Mouse (Mus musculus) cerebellum, adult 18-20 months (tissue): ENCODE data around the gene Cpsf4.
A peak's percentile ranks its signal among the peaks of the same experiment; 100 is the strongest.
"Not testable (repeated sequence)": the region's sequence is repeated elsewhere in the genome, so short reads cannot be mapped to it uniquely, and the experiment has no call there.

Experiments
- DNase-seq, 2 experiments: peaks; one replicate each; pipeline ENCODE4 v3.0.0; 2021

Gene Cpsf4

DNA sequence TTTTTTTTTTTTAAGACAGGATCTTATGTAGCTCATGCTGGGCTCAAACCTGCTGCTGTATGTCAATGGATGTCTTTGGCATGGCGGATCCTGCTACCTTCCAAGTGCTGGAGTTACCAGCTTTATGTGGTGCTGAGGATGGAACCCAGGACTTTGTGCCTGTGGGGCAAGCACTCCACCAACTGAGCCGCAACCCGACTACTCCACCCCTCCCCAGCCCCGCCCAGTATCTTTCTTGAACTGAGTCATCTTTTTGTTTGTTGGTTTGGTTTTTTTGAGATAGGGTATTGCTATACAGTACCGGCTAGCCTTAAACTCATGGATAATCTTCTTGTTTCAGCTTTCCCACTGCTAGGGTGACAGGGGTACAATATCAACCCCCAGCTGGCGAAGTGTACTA lies 22.4 kb downstream of the Cpsf4 start:
- no peak for DNase-seq

DNA sequence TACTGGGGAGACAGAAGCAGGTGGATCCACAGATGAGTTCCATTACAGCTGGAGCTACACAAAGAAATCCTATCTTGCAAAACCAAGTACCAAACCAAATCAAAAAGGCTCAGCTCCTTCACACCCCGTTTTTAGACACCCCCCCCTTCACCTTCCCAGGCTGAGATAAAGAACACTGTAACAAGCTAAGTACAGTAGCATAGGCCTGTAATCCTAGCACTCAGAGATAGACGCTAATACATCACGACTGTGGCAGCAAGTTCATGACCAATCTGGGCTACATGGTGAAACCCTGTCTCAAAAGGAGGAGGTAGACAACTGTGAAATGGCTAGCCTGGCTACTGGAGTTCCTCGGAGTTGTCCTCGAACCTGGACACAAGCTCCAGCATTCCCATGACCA lies 23.4 kb downstream of the Cpsf4 start:
- no peak for DNase-seq

DNA sequence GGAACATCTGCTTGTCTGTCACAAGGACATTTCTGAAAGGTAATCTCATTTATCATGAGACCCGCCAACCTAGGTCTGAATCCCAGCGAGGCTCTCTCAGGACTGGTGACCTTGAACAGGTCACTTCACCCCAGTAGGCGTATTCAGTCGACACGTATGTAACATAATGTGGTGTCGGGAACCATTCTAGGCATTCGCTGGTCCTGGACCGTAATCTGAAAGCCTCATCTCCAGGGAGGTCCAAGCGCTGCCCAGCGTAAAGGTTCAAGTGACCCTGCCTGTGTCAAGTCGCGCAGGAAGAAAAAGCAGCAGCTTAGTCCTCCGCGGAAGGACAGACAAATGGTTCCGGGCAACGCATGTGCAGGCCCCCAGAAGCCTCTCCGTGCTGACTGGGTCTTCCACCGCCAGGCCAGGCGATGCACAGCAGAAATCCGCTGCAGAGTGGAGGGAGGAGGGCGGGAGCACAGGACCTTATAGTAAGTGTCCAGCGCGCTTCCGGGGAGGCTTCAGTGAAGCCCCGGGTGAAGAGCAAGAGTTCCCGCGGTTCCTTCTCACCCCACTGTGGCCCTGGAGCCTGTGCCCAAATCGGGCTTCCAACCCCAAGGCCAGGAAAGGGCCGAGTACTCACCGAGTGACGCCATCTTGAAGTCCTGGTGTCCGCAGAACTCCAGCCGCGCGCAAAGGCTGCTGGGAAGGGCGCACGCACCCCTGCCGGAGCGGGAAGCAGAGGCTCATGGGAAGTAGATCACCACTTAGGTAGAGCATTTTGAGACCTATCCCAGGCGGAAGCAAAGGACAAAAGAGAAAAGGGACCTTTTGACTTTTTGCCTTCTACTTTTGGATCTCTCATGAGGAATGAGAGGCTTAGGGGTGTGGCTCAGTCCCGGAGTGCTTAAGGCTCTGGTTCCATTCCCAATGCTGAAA lies 24.1 kb downstream of the Cpsf4 start:
- peak; percentile 95 for DNase-seq

DNA sequence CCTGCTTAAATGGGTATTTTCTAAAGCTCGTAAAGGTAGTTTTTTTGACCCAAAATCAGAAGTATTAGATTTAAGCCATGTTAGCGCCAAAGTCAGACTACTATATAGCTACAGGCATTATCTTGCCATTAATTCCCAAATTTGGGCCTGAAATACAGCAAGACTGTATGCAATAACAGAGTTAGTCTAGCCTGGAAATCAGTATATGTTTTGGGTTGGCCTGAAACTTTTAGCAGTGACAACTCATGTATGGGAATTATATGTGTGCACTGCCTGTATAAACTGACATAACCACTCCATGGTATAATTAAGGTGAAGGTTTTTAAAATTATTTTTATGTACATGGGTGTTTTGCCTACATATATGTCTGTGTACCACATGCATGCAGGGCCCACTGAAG lies 24.9 kb downstream of the Cpsf4 start, which contains the start of gene Atp5j2:
TSS of gene Atp5j2 (minus strand) at position 101 of the 400 bp plus-strand sequence.
- no peak for DNase-seq

DNA sequence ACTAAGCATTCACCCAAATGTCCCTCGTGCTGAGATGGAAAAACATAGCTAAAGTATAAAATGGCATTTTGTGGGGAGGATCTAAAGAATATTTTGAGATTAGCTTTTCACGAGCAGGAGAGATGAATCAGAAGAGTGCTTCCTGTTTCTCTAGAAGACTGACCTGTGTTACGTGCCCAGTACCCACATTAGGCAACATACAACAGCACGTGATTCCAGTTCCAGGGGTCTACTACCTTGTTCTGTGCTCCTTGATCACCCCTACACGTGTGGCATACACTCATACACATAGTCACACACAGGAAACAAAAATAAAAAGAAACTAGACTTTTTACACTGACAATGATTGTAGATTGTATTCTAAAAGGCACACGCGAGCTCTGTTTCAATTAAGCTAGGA lies 33.4 kb downstream of the Cpsf4 start:
- DNase-seq: no peak

DNA sequence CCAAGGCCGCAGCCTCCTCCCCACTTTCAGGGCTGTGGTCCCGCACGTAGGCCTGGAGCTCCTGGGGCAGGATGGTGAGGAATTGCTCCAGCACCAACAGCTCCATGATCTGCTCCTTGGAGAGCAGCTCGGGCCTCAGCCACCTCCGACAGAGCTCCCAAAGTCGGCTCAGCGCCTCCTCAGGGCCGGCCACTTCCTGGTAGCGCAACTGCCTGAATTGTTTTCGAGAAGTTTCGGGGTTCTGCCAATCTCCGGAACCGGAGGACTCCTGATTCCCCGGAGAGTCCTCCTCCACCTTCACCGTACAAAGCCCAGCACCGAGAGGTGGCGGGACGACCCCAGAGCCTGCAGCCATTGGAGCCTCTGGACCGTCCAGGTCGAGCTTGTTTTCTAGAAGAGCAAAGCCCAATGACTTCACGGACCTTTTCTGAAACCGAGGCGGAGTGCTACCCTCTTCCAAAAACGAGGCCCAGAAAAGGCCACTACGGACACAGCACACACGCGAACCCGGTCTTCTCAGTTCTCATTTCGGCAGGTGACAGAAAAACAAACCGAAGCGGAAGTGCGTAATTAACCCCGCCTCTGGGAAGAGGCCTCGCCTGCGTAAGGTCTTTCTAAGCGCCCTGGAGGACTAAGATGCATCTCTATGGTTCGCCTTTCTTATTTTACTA lies 34.4 kb downstream of the Cpsf4 start, which contains the start of gene Zkscan14:
TSS of gene Zkscan14 (minus strand) at position 548 of the 671 bp plus-strand sequence.
- peak; percentile 80 to 85 for DNase-seq

DNA sequence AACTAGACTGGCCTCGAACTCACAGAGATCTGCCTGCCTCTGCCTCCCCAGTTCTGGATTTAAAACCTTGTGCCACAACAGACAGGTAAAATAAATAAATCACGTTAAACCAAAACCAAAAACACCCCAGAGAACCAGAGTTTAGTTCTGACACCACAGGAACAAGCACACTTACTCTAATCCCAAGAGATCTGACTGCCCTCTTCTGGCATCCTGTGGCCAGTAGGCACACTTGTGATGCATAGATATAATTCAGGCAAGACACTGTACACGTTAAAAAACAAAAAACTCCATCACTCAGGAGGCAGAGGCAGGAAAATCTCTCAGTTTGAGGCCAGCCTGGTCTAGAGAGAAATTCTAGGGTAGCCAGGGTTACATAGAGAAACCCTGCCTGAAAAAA lies 35.4 kb downstream of the Cpsf4 start:
- no peak for DNase-seq

DNA sequence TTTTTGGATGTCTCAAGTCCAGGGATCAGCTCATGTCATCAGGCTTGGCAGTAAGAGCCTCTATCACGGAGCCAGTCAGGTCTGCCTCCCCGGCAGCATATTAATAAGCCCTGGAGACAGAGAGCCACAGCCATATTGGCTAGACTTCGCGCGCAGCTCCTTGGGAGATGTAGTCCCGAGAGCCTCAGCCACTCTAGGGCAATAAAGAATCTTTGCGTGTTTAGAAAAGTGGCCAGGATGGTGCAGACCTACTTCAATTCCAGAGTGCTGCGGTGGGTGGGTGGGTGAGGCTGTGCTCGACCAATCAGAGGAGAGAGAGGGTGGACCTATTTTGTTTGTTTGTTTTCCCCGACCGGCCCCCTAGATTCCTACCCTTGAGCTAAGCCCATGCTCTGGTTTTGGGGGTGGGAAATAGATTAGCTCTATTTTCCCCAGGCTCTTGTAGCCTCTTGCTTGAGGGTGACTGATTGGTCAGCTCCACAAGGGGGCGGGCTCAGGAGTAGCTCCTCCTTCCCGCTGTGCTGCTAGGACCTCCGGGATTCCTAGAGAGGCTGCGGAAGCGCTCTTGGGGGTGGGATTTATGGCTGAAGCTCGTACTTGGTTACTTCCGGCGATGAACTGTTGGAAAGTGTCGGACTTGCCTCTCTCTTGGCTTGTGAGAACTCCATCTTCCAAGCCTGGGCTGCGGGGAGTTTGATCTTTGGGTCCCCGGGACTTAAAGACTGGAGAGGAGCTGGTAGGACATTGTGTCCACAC lies 37.1 kb downstream of the Cpsf4 start, which contains the start of gene Zkscan5:
TSS of gene Zkscan5 (plus strand) at position 627 of the 756 bp plus-strand sequence.
- peak; percentile 97 to 99 for DNase-seq

DNA sequence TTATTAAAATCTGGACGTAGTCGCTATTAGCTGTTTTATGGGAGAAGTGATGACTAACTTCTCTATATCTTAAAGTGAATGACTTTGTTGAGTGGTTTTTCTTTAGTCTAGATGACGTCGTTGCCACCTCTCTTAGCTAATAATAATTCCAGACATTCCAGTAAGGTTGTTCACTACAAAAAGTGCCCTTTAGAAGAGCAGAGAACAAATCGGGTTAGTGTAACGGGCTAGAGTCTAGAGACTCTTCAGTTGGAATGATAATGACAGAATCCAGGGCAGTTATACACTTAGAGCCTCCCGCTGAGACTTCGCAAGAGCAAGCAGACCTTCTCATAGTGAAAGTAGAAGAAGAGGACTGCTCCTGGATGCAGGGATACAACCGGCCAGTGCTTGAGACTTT lies 38.0 kb downstream of the Cpsf4 start:
- no peak for DNase-seq

DNA sequence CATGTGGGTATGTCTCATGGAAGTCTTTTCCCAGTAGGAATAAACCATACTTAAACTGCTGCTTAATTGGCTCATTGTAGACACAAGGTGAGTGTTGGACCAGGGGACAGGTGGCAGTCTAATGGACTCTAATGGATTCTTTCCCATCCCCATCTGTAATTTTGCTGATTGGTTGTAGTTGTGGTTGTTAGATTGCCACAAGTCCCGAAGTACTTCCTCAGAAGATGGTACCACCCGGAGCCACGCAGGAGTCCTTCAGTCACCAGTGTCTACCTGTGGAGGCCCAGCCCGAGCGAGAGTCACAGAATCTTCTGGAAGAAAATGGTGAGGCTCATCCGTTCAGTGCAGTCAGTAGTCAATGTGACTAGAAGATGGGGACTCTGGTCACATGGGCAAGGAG lies 40.4 kb downstream of the Cpsf4 start:
- no peak for DNase-seq

DNA sequence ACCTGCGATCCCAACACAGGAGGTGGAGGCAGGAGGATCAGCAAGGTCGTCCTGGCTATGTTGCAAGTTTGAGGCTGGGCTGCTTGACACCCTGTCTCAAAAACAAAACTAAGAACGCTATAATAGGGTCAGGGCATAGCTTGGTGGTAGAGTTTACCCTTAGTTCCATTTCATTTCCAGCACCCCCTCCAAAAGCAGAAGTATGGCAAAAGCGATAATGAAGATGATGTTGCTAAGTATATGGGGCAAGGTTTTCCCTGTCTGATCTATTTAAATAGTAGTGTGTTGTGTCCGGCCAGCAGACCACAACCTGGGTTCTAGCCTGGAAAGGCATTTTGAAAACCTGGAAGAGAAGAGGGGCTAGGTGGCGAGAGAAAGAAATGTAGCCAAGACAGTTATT lies 40.9 kb downstream of the Cpsf4 start:
- DNase-seq: no peak

DNA sequence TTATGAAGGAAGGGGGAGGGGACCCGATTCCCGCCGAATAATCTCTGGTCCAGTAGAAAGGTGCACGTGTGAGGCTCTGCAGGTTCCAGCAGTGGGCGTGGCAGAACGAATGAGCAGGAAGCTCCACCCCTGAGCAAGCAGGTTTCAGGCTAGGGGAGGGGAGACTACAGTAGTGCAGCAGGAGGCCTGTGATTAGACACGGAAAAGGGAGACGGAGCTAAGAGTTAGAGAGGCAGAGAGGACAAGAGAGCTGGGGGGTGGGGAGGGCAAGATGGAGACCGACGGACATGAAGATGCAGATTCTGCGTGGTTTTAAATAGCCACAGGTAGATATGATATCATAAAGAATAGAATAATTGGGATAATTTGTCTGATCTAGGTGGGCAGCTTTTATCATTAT lies 41.4 kb downstream of the Cpsf4 start:
- DNase-seq: not testable (repeated sequence)

DNA sequence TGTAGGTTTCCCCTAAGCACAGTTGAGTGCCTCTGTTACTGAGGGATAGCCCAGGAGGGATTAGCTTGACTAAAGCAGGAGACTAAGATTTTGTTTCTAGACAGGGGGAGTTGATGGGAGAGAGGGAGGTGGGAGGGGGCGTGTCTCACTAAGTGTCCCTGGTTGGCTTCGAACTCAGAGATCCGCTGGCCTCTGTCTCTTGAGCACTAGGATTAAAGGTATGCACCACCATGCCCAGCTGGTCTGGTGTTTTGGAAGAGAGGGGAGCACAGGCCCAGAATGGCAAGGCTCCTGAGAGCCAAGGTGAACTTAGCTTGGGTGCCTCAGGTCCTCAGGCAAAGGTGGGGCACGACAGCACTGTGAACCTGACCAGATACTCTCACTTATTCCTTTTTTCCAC lies 44.3 kb downstream of the Cpsf4 start:
- no peak for DNase-seq

DNA sequence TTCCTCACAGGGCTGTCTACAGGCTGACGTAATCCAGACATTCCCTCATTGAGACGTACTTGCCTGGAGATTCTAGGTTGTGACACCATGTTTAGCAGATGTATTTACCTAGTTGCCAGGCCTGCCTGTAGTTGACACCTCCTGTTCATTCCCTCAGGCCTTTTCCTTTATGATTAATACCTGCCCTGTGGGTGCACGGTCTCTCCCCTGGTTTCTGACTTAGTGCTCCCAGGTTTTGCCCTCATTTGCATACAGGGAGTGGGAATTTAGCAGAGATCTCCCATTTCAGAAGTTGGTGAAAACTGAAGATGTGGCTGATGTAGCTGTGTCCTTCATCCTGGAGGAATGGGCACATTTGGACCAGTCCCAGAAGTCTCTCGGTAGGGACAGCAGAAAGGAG lies 45.2 kb downstream of the Cpsf4 start:
- no peak for DNase-seq

DNA sequence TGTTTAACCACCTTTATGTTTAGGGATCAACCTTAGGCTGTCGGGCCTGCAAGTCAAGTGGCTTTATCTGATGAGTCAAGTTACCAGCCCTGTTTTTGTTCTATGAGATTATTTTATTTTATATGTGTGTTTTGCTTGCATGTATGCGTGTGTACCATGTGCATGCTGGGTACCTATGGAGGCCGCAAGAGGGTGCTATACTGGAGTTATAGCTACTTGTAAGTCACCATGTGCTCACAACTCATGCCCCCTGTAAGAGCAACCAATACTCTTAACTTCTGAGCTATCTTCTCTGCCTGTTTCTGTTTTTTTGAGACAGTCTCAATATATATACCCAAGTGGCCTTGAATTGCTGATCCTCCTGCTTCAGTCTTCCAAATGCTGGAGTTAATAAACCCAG lies 46.5 kb downstream of the Cpsf4 start:
- no peak for DNase-seq

DNA sequence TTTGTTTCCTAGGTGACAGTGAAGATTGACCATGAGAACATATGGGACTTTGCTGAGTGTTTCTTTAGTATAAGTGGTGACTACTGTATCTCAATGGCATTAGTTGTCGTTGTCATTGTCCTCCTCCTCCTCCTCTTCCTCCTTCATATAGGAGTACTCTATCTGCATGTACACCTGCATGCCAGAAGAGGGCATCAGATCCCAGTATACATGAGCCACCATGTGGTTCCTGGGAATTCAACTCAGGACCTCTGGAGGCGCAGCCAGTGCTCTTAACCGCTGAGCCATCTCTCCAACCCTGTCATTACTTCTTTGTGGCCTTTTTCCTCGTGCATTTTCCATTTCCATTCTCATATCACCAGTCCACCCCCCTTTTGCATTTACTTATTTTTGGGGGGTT lies 47.7 kb downstream of the Cpsf4 start:
- DNase-seq: no peak

DNA sequence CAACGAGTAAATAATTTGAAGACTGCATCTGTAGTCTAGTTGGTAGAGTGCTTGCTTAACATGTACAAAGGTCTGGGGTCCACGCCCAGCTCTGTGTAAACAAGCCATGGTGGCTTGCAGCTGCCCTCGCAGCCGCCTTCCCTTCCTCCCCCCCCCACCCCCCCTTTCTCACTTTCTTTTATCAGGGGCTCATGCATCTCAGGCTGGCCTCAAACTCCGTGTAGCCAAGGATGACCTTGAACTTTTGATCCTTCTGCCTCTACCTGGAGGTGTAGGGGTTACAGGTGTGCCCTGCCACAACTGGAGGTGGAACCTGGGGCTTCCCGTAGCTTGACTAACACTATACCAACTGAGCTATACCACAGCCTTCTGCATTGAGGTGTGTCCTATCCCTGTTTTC lies 50.7 kb downstream of the Cpsf4 start:
- DNase-seq: no peak

DNA sequence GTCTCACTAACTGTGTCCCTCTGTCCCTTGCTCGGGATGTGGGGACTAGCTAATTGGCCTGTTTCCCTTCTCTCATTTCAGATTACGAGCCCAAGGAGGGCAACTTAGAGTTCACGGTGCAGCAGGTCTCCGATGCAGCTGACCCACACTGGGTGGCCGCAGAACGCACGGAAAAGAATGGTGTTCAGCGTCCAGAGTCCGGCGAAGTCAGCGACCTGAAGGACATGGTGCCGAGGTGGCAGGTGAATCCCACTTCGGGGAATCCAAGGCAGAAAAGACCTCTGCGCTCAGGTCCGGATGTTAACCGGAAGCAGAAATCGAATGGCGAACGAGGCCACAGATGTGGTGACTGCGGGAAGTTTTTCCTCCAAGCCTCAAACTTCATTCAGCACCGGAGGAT lies 51.2 kb downstream of the Cpsf4 start:
- no peak for DNase-seq

DNA sequence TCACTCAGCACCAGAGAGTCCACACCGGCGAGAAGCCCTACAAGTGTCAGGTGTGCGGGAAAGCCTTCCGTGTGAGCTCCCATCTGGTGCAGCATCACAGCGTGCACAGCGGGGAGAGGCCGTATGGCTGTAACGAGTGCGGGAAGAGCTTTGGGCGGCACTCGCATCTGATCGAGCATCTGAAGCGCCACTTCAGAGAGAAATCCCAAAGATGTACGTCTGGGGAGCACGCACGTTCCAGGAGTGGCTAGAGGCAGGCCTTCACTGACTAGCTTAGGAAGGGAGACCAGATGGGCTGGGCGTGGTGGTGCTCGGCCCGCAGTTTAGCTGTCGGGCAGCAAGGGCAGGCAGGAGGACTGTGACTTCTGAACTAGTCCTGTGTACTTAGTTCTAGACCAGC lies 51.7 kb downstream of the Cpsf4 start:
- DNase-seq: no peak

DNA sequence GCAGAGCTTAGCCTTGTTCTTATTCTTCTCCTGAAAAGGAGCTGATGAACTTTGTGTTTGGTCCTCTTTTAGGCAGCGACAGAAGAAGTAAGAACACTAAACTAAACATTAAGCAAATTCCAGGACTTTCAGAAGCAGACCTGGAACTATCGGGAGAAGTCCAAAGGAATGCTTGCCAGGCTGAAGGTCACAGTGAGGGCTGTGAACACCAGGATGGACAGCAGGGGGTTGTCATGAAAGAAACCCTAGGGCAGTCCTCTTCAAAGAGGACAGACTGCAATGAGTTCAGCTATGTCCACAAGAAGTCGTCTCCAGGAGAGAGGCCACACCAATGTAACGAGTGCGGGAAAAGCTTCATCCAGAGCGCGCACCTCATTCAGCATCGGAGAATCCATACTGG lies 53.0 kb downstream of the Cpsf4 start:
- no peak for DNase-seq

DNA sequence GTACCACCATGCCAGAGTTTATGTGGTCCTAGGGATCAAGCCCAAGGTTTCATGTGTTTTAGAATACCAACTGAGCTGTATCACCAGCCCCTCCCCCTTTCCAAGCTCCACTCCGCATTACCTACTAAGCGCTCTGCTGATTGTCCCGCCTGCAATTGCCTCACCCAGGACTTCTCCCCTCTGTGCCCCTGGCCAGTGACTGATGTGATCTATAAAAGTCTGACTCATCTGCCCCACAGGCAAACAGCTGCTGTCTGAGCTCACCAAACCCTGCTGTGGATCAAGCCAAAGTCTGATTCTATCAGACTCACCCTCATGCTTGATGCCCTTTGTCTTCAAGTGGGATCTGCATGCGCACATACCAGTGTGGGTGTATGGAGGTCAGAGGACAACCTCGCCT lies 55.8 kb downstream of the Cpsf4 start:
- no peak for DNase-seq

DNA sequence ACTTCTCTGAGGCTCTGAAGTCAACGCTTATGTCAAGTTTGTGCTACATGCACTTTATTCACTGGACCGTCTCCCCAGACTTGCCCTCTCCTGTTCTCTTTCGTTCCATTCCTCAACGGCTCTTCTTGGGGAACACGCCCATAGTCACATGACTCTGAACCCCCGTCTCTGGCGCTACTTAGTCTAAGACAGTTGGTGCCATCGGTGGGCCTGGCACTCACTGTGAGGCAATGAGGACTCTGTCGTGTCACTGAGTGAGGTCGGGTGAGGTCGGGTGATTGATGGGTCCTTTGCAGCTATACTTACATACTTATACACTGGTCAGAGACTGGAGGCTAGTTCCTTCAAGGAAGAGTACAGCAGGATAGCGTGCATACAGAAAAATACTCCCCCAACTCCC lies 56.4 kb downstream of the Cpsf4 start:
- no peak for DNase-seq

DNA sequence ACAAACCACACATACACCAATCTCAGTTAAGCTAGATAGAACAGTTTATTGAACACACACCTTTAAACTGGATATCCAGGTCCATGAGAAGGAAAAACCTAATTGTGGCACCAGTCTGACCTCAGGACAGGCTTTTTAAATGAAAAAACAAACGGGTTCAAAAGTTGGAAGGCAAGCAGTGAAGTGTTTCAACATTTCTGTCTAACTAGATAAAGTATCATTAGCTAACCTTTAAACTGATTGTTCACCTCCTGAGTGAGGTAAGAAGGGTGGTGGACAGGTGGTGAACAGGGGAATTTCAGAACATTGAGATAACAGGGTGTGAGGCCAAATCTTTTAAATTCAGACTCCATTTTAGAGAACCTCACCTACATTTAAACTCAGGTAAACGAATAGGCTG lies 59.4 kb downstream of the Cpsf4 start:
- DNase-seq: no peak
